Mouse (Mus musculus) liver, embryonic 14.5 days (tissue): ENCODE data around the gene Mthfd1l. TPM values are rescaled to one million over a fixed set of nuclear protein-coding genes. Genes with fewer than 3 reads are reported as not detected.

Experiments
- ATAC-seq: fragments of 200-750 bp; cut with Nextera tagmentation; 2 replicates; pipeline ENCODE4 v1.8.0; 2017; ENCODE audit warnings: moderate number of reproducible peaks, mild to moderate bottlenecking, moderate library complexity; ENCODE audit not compliant: insufficient read depth
- DNase-seq, 3 experiments: peaks; one replicate each; pipeline ENCODE4 v3.0.0-alpha.2; 2012 to 2013; ENCODE audit warnings: low read depth in 3 of 3, low spot score in 3 of 3
- H3K27ac ChIP-seq: fragments of 300-500 bp; sonication (generic); 2 replicates; pipeline ENCODE4 v1.5.1; 2014; ENCODE audit warnings: moderate library complexity, mild to moderate bottlenecking, control low read depth, inconsistent platforms
- H3K27me3 ChIP-seq: fragments of 300-500 bp; sonication (generic); 2 replicates; pipeline ENCODE4 v1.6.1; 2014; ENCODE audit warnings: mild to moderate bottlenecking, low read length, moderate library complexity; ENCODE audit not compliant: control insufficient read depth, insufficient read depth
- H3K36me3 ChIP-seq: fragments of 300-500 bp; sonication (generic); replicated peaks from 2 replicates; pipeline ENCODE4 v1.6.1; 2014; ENCODE audit warnings: low read depth; ENCODE audit not compliant: control insufficient read depth, insufficient read depth
- H3K4me1 ChIP-seq, 2 experiments: fragments of 200-500 bp in 1 of 2; fragments of 300-500 bp in 1 of 2; sonication (generic) in 1 of 2; replicated peaks; 2 replicates each; pipeline ENCODE4 v1.6.1; 2012 to 2014; ENCODE audit warnings: antibody characterized with exemption in 1 of 2, inconsistent platforms in 1 of 2, low read length in 1 of 2; ENCODE audit not compliant: control insufficient read depth in 2 of 2, insufficient read depth in 2 of 2
- H3K4me2 ChIP-seq: fragments of 300-500 bp; sonication (generic); 2 replicates; pipeline ENCODE4 v1.6.1; 2014; ENCODE audit warnings: low read depth, mild to moderate bottlenecking, control low read depth, moderate library complexity
- H3K4me3 ChIP-seq, 2 experiments: fragments of 200-500 bp in 1 of 2; fragments of 300-500 bp in 1 of 2; sonication (generic) in 1 of 2; 2 replicates each; pipeline ENCODE4 v1.5.1; 2012 to 2014; ENCODE audit warnings: low read depth in 2 of 2, low read length in 2 of 2, mild to moderate bottlenecking in 2 of 2, control low read depth in 1 of 2, inconsistent platforms in 1 of 2, moderate library complexity in 1 of 2; ENCODE audit not compliant: insufficient read depth in 1 of 2
- H3K9ac ChIP-seq: fragments of 300-500 bp; sonication (generic); replicated peaks from 2 replicates; pipeline ENCODE4 v1.6.1; 2014; ENCODE audit warnings: mild to moderate bottlenecking, control low read depth, moderate library complexity
- H3K9me3 ChIP-seq: fragments of 300-500 bp; sonication (generic); 2 replicates; pipeline ENCODE4 v1.6.1; 2016; ENCODE audit warnings: low read length, mixed read lengths; ENCODE audit not compliant: control insufficient read depth
- CTCF ChIP-seq: IDR thresholded peaks from 2 replicates; pipeline ENCODE4 v1.5.1; 2016; ENCODE audit warnings: antibody characterized with exemption, low read depth, control low read depth
- EP300 ChIP-seq: IDR thresholded peaks from 2 replicates; pipeline ENCODE4 v1.6.1; 2016; ENCODE audit warnings: antibody characterized with exemption, low read depth
- WGBS: fragments of 180-500 bp; shearing (Covaris S2); extraction: QIAGEN DNeasy Blood & Tissue Kit; methylation state at CpG from one replicate; pipeline ENCODE4 v1.1.7; 2014; ENCODE audit not compliant: insufficient replicate concordance; 5-methylcytosine and 5-hydroxymethylcytosine counted together
- polyA plus RNA-seq, 2 experiments: library from polyadenylated mRNA; depleted of rRNA in 1 of 2; stranded (reverse) in 1 of 2; unstranded in 1 of 2; fragments of >200 nt; fragmentation: Nextera tagmentation in 1 of 2; extraction: Ambion mirVana in 1 of 2; gene quantifications; 2 replicates each; pipeline versions ENCODE4 v1.2.1 to v1.2.3; 2012 to 2014

The Mthfd1l gene
- polyA plus RNA-seq, 2 experiments = 18.5 to 19.2 TPM

- no peak overlapping the region for H3K4me2 ChIP-seq
- no peaks in the 10 kb centered on the region for H3K4me1 ChIP-seq
- 85% methylated on average over 10 of the region's 10 CpGs for WGBS
- TF ChIP-seq EP300 (no peak), CTCF (no peak)
- no peak overlapping the region for H3K27ac ChIP-seq
- no peaks in the 10 kb centered on the region for H3K36me3 ChIP-seq
- ATAC-seq = no peak
- H3K9ac ChIP-seq = no peak overlapping the region
- H3K27me3 ChIP-seq = no peaks in the 10 kb centered on the region
- no peak overlapping the region for H3K4me3 ChIP-seq
- no peak for DNase-seq
- H3K9me3 ChIP-seq = no peaks in the 10 kb centered on the region
Observed at GRCm38 (mm10) chr10:4142816-4143215, 169.9 kb downstream of the Mthfd1l start.

GRCm38 (mm10) chr10:4143381-4143780 lies 170.5 kb downstream of the Mthfd1l start:
- H3K9ac ChIP-seq = no peak overlapping the region
- no peak for TF ChIP-seq CTCF
- no peak for DNase-seq
- H3K4me1 ChIP-seq = no peaks in the 10 kb centered on the region
- H3K9me3 ChIP-seq = no peaks in the 10 kb centered on the region
- no peak for ATAC-seq
- H3K27me3 ChIP-seq = no peaks in the 10 kb centered on the region
- no peaks in the 10 kb centered on the region for H3K36me3 ChIP-seq
- H3K27ac ChIP-seq = no peak overlapping the region
- WGBS = 89% methylated on average over 1 of the region's 1 CpGs
- no peak overlapping the region for H3K4me3 ChIP-seq
- H3K4me2 ChIP-seq = no peak overlapping the region

- no peaks in the 10 kb centered on the region for H3K9me3 ChIP-seq
- H3K9ac ChIP-seq = no peak overlapping the region
- H3K4me1 ChIP-seq = no peaks in the 10 kb centered on the region
- DNase-seq (no peak), ATAC-seq (no peak)
- H3K36me3 ChIP-seq = 0 out of 2 replicates have a peak, but pooled peaks cover 4% of the 10 kb centered on the region
- H3K4me3 ChIP-seq = no peak overlapping the region
- no peak overlapping the region for H3K27ac ChIP-seq
- no peaks in the 10 kb centered on the region for H3K27me3 ChIP-seq
- WGBS = 73% methylated on average over 16 of the region's 16 CpGs
- TF ChIP-seq CTCF = no peak
- TF ChIP-seq EP300 = no peak
- no peak overlapping the region for H3K4me2 ChIP-seq
Observed at GRCm38 (mm10) chr10:4145080-4145807, 172.3 kb downstream of the Mthfd1l start.

- Histone ChIP-seq H3K4me1 (no peaks in the 10 kb centered on the region), H3K36me3 (peaks cover 7% of the 10 kb centered on the region; the same call in 1 of the 2 replicates), H3K9me3 (no peaks in the 10 kb centered on the region), H3K4me2 (no peak overlapping the region), H3K4me3 (no peak overlapping the region), H3K27ac (no peak overlapping the region), H3K9ac (no peak overlapping the region), H3K27me3 (no peaks in the 10 kb centered on the region)
- 68% methylated on average over 4 of the region's 4 CpGs for WGBS
- TF ChIP-seq CTCF (no peak), EP300 (no peak)
- DNase-seq (no peak), ATAC-seq (no peak)
Observed at GRCm38 (mm10) chr10:4146947-4147346, 174.0 kb downstream of the Mthfd1l start.

- Histone ChIP-seq H3K4me3 (no peak overlapping the region), H3K4me1 (no peaks in the 10 kb centered on the region), H3K27ac (no peak overlapping the region), H3K36me3 (peaks cover 9% of the 10 kb centered on the region; the same call in 1 of the 2 replicates), H3K27me3 (no peaks in the 10 kb centered on the region), H3K4me2 (no peak overlapping the region), H3K9ac (no peak overlapping the region), H3K9me3 (no peaks in the 10 kb centered on the region)
- TF ChIP-seq CTCF (peak; percentile 22; the same call in 1 of the 2 replicates), EP300 (no peak)
- no peak for ATAC-seq
- DNase-seq = no peak
- WGBS = 79% methylated on average over 4 of the region's 4 CpGs
Observed at GRCm38 (mm10) chr10:4151159-4151558, 178.2 kb downstream of the Mthfd1l start.
